Mouse (Mus musculus): ENCODE results near the gene Angel2.

Angel2 gene

DNA sequence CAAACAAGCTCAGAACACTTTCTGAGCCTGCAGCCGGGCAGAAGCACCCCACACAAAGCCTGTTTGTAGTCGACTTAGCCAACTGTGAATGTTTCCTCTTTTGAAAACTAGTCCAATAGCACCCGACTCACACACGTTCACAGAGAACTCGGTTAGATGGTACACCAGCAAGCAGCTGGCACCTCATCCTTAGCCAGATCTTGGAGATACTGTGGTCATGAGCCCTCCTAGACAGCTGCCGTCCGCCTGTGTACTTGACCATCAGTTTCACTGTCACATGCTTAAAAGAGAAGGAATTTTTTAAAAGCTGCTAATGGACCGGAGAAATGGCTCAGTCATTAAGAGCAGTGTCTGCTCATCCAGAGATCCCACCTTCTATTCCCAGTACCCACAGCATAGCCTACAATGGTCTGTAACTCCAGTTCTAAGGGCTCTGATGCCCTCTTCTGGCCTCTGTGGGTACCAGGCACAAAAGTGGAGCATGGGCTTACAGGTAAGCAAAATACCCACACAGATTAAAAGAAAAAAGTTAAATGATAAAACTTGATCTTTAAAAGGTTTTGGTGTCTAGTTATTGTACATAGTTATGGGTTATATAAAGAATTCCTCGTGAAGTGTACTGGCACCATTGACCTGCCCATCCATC lies 64.6 kb downstream of the Angel2 start:
- no peak for DNase-seq

DNA sequence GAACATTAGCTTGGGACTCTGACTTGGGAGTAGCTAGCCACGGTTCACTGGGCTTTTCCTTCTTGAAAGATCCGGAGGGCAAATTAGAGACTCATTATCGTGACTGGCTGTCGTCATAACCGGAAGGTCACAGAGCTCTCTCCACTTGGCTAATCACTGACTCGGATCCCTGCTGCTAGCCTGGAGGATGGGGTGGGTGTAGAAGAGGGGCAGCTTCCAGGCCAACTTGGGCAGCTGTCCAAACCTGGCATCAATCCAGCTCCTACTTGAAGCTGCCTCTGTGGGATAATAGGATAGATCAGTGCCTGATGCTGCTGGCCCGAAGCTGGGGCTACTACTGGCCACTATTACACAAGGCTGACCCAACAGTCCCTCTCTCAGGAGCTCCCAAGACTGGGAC lies 70.6 kb downstream of the Angel2 start:
- DNase-seq: peak; percentile 23 to 27

DNA sequence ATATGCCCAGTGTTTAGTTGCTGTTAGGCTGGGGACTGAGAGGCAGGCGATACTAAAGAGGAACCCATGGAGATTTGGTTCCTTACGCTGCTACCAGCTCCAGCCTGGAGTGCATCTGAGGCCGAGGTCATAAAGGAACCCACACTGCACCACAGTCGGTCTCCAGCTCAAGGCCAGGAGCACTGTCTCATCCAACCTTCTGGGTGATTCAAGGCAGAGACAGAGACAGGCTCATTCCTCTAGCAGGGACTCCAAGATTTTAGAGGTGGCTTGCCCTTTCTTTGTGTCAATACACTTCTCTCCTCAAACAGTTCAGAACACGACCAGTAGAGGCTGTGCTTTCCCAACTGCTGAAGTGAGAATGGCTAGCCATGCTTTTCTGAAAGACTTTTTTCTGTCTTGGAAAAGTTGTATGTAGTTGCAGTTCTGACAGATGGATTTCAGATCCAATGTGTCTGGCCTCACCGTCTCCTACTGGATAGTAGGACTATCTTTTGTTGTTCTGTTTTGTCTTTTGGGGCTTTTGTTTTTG lies 71.5 kb downstream of the Angel2 start:
- no peak for DNase-seq

Data from cerebellum, adult 18-20 months (tissue).